Mouse (Mus musculus): ENCODE measurements at regions not wholly inside any gene's neighbourhood (a gene's known extent, or its start where the extent isn't known, plus 50 kb on each side); places are given as distances from the start of the nearest gene placed in this dataset.
A peak's percentile ranks its signal among the peaks of the same experiment; 100 is the strongest.

DNA sequence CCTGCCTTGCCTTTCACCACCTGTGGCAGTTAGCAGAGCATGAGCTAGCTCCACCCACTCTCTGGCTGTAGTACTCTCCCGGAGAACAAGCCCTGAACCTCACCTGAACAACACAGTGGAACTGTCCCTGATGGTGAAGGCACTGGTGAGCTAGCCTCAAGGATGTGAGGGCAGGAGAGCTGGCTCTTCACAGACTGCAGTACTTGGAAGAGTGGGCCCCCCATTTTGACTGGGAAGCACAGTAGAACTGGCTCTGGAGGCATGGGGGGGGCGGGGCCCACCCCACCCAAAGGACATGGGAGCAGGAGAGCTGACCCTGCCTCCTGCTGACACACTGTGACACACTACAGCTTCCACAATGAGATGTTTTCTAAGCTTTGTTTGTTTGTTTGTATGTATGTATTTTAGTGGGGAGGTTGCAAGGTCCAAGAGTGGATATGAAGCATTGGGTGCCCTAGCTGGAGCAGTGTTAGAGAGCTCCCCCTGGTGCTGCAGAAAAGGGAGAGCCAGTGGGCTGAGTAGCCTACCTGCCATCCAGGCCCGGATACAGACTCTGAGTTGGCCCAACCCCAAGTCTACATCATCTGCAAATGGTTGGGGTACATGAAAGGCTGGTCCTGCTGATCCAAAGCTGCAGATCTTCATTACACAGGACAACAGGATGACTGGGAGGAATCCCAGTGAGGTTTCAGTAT, 86.4 kb upstream of the Galnt15 start:
- DNase-seq = peak; percentile 55 to 63
- intact Hi-C loops (cut with DNase I) = loop anchor here (2.0 to 5.0 kb wide), 2 partner anchors 148 to 285 kb away; no protein-coding TSS in a partner anchor

DNA sequence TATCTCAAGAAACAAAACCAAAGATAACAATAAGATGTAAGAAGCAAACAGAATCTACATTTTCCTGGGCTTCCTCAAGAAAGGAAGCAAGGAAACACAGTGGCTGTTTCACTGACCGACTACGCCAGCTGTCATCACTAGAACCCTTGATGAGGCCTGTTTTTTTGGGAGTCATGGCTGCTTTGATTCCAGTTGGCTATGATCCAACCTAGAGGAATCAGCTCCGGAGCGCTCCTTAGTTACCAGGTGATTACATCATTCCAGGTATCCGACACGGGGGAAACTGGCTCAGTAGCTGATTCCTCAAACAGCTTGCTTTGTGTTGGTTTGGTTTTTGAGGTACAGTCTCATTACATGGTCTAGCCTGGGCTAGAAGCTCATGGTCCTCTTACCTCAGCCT, 84.1 kb upstream of the Galnt15 start:
- DNase-seq = no peak
- intact Hi-C loops (cut with DNase I) = loop anchor here (5.0 kb wide), 1 partner anchor 287 kb away; no protein-coding TSS in a partner anchor

DNA sequence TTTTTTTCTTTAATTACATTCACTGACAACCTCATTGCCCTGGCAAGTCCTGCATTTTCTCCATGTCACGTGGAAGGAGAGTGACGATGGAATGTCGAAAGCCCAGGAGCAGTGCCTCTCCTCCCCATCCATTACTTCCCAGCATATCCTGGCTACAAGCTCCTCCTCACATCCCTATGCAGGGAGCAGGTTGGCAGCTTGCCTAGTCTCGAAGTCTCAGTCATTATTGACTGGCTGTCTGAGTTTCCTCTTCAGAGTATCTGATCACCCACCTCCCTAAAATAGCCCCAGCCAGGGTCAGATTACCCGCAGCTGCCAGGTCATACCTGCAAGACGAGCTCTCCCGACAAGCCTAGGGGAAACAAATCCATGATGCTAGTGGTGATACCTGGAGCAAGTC, 83.7 kb upstream of the Galnt15 start:
- intact Hi-C loops (cut with DNase I) = no loop called here
- peak; percentile 61 to 66 for DNase-seq

DNA sequence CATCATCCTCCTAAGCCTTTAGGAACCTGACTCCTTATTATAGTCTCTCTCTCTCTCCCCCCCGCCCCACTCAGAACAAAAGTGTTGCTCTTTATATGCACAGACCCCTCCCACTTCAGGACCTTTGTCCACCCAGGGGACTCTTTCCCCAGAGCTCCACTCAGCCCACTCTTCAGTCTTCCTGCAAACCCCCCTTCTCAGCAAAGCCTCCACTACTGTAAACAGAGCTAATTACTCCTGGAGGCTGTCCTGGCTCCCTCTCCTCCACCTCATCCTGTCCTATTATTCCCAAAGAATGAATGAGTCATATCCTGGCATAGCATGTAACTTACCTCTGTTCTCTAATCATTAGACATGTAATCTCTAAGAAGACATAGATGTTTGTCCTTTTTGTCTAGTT, 82.8 kb upstream of the Galnt15 start:
- intact Hi-C loops (cut with DNase I) = no loop called here
- DNase-seq = no peak

DNA sequence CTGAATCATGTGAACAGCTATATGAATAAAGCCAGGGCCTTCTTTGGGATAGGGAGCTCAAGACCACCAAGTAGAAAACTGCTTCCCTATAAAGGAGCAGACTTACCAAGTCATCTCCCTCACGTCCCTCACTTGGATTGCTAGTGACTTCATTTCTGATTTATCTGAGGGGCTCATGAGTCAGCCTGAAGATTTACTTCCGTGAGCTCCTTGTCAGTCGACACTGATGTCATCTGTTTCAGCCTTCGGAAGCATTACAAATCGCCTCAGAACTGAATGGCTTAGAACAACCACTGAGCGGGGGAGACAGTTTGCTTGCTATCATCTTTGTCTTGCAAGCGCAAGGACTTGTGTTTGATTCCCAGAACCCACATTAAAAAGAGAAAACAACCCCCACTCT, 81.5 kb upstream of the Galnt15 start:
- intact Hi-C loops (cut with DNase I) = no loop called here
- no peak for DNase-seq

DNA sequence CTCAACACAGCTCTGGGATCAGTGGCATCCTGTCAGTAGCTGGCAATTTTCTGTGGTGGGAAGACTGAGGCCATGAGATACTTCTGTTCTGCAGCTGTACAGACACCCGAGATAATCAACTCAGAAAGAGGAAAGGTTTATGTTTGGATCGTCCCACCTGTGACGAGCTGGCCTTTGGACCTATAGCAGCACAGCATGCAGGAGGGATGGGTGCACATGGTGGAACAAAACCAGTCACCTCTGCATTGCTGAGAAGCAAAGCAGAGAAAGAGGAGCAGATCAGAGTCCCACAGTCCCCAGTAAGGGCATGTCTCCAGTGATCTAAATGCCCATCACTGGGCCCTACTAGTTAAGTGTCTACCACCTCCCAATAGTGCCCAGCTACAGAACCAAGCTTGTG, 76.9 kb upstream of the Galnt15 start:
- DNase-seq = no peak
- intact Hi-C loops (cut with DNase I) = no loop called here

DNA sequence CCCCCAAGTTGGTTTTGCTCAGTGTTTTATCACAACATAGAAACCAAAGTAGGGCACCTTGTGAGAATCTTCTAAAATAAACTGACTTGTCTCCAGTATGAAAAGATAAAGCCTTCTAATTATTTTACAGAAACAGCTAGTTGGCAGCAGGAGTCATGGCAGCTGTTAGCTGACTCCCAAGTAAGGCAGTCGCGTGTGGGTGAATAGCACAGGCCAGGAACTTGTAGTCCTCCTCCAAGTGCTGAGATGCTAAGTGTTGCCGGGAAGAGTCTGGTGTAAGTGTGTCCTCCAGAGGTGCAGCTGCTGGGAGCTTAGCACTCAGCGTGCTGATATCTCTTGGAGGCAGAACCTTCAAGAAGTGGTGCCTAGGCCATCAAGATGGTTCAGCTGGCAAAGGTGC, 75.0 kb upstream of the Galnt15 start:
- intact Hi-C loops (cut with DNase I) = no loop called here
- no peak for DNase-seq

DNA sequence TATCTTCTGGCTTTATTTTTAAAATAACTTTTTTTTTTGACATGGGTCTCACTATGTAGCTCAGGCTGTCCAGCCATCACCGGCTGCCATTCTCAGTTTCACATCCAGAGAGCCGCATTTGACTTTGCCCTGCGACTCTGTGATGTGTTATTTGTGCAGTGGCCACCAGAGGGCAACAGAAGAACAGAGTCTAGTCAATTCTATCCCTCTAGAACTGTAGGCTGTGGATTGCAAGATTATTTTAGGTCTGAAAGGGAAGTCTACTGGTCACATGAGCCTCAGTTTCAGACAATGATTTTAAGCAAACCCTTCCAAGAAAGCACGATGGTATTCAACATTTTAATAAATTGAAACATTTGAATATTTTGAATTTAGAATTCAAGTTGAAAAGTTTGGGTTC, 73.8 kb upstream of the Galnt15 start:
- intact Hi-C loops (cut with DNase I) = loop anchor here (1.0 kb wide), 2 partner anchors 77 to 122 kb away; no protein-coding TSS in a partner anchor
- DNase-seq = peak; percentile 86 to 92

DNA sequence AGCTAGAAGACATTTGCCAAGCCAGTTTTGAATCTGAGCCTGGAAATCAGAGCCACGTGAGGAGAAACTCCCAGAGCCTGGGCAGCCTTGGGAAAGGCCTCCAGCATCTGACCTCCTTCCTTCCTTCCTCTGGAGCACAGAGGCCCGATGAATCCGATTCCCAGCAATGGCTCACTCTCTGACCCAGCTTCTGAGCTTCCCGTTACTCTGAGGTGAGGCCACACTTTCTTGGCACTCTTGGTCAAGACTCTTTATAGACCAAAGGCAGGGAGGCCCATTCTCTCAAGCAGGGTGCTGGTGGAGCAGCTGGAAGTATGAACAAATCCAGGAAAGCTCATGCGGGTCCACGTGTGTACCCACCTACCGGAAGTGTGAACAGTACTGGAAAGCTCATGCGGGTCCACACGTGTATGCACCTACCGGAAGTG, 71.6 kb upstream of the Galnt15 start:
- intact Hi-C loops (cut with DNase I) = no loop called here
- DNase-seq = peak; percentile 37 to 40

DNA sequence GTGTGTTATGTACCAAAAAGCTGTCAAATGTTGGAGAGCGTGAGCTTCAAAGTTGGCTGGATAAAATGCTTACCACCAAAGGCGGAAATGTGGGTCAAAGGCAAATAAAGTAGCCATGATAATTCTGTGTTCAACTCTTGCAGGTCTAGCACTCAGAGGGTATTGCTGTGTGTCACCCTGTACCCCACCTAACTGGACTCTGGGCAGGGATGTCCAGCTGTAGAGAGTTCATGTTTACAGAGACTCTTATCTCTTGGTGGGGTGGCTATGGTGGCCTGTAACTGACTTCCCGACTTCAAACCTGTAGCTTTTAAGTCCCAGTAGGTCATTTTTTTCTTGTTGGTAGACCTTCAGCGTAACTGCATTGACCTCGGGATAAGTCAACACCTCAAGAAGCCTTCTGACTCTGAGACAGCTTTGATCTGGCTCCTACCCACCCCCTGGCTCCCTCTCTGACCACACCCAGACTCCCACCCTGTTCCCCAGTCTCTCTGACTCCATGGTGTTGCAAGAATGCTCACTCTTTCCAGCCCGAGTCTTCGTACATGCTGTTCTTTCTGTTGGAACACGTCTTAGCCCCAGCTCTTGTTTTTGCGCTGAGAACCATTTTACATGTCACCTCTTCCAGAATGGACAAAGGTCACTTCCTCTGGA, 68.5 kb upstream of the Galnt15 start:
- intact Hi-C loops (cut with DNase I) = no loop called here
- peak; percentile 37 to 55 for DNase-seq

DNA sequence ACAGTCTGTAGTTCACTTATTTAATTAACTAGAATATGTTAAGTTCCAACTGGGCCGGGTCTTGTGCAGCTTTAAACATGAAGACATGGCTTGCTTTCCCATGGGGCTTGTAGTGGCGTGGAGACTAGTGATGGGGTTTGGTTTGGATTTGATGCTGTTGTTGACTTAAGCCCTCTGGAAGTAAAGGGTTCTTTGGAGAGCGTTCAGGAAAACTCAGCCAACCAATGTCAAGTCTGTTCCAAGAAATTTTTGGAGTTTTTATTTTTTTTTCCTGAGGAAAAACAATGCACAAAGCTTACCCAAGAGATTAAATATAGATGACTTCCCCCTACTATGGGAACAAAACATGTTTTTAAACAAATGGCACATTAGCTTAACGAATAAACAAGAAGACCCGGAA, 67.3 kb upstream of the Galnt15 start:
- intact Hi-C loops (cut with DNase I) = no loop called here
- peak; percentile 57 to 59 for DNase-seq

DNA sequence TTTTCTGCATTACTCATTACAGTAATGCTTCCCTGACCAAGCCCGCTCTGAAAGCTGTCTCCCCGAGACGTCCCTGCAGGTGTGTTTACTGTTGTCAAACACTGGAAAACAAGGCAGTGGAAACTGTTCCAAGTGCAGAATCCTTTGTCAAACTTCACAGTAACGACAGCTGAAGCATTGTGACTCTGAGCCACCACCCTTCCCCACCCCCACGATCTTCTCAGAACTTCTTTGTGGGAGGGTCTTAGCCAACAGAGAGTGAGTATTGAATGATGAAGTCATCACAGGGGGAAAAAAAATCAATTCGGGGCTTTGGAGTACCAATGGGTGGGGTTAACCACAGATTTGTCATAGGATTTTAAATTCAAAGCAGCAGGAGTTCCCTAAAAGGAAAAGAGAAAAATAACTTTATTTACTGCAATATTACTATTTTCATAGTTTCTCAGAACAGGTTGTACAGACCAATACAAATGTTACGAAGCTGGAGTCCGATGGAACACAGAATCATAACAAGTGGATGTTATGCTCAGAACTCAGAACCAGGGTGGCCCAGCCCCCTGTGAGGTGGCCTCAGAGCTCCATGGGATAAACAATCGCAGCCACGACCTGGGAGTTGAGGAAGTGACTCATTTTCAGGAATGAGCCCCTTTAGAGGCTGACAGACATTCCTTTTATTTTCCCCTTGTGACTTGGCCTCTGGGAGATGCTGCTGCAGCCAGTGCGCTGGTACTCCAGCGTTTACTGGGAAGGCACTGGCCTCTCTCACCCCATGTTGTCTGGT, 65.5 kb upstream of the Galnt15 start:
- peak; percentile 41 to 51 for DNase-seq
- intact Hi-C loops (cut with DNase I) = loop anchor here (2.0 kb wide), 1 partner anchor 25 kb away; no protein-coding TSS in a partner anchor

DNA sequence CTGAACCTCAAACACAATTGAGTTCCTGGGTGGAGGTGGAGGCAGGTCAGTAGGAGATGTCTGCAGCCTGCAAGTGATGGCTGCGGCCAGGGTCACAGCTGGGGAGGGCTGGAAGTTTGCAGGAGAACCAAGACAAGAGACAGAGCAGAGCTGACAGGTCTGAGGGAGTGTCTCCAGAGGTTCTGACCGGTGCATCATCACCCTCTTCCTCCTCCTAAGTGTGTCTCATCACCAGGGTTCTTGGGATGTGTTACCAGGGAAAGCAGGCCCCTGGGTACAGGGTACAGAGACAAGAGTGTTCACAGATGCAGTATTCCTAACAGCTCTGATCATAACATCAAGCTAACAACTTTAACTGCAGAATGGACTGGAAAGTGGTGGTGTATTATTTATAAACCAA, 64.7 kb upstream of the Galnt15 start:
- DNase-seq = no peak
- intact Hi-C loops (cut with DNase I) = no loop called here

DNA sequence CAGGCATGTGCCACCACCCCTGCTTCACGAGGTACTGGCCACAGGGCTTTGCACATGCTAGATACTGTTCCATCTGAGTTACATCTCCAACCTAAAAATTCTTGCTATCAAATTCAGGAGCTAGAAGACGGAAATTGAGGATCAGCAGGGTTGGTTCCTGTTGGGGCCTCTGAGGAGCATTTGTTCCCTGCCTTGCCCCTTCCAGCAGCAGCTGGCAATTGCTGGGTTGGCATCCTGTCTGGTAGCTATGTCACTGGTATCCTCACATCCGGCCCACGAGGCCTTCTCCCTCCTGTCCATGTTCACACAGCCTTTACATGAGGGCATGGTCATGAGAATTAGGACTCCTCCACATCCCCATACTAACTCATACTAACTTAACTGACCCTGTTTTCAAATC, 64.0 kb upstream of the Galnt15 start:
- intact Hi-C loops (cut with DNase I) = no loop called here
- no peak for DNase-seq

DNA sequence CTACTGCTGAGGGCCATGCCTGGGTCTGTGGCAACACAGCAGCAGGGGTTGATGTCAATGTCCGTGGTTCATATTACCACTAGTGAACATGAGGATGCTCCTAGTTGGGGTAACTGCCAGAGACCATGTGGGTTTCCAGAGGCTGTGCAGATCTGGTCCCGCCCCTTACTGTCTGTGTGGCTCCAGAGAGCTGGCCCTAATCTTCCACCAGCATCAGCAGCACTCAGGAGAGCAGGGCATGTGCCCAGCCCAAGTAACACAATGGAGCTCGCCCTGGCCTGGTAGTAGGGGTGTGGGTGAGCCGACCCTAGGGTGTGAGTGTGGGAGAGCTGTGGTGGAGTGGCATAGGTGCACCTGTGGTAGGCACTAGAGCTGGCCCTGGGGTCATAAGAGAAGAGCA, 59.3 kb upstream of the Galnt15 start:
- no peak for DNase-seq
- intact Hi-C loops (cut with DNase I) = no loop called here

DNA sequence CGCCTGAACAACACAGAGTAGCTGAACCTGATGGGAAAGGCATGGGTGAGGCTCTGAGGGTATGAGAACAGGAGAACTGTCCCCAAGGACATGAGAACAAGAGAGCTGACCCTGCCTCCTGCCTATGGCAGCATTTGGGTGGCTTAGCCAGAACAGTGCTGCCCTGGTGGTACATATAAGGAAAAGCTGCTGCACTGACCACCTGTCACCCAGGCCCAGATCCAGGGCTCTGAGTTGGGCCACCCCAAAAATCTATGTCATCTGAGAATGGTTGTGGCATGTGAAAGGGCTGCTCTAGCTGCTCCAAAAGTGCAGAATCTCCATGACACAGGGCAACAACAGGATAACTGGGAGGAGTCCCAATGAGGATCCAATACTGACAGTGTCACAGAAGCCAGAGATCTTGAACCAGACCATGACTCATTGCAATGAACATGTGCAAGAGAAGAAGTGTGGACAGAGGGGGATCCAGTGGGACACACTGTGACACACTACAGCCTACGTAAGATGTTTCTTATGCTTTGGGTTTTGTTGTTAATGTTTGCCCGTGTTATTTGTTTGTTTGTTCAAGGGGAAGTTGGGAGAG, 58.5 kb upstream of the Galnt15 start:
- intact Hi-C loops (cut with DNase I) = no loop called here
- DNase-seq = no peak

DNA sequence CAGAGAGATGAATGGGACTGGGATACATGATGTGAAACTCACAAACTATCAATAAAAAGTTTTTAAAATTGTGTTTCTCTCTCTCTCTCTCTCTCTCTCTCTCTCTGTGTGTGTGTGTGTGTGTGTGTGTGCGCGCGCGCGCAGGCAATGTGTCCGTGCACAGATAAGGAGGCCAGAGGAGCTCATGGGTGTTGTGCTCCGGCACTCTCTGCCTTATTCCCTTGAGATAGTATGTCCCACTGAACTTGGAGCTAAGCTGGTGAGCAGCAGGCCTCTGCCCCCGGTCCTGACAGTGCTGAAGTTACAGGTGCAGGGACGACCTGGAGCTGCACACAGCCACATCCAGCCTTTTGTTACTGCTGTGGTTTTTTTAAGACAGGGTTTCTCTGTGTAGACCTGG, 57.9 kb upstream of the Galnt15 start:
- intact Hi-C loops (cut with DNase I) = no loop called here
- no peak for DNase-seq

DNA sequence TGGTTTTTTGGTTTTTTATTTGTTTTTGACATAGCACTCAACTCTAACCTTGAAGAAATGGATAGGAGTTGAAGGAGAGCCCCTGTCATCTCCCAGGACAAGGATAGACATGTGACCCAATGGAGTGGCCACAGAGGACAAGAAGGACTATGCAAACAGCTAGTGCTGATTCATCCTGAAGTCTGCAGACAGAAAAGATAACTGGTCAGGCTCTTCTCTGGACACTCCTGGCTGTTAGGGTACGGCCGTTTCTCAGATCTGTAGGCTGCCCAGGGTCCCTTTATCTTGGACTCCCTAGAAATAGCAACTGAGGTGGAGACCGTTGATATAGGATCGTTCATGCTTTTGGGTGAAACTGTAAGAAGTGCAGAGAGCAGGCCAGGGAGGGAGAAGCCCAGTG, 55.1 kb upstream of the Galnt15 start:
- intact Hi-C loops (cut with DNase I) = no loop called here

DNA sequence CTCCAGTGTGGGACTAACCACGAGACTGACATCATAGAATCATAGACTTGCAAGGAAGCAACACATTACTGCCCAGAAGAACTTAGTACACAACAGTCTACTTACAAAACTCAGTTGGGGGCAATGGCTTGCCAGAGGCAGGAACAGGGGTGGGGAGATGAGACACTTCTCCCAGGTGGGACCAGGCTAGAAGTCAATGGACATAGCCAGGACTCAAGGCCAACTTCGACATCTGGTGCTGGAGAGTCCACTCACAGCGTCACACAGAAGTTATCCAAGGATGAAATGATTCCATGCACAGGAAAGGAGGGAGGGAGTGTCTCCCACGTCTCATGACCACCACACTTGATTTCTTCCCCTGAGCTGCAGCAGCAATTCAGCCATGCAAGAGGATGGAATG, 50.6 kb upstream of the Galnt15 start:
- no peak for DNase-seq
- intact Hi-C loops (cut with DNase I) = no loop called here

More for the DNA sequence above, 55.1 kb upstream of the Galnt15 start:
- no peak for DNase-seq

DNA sequence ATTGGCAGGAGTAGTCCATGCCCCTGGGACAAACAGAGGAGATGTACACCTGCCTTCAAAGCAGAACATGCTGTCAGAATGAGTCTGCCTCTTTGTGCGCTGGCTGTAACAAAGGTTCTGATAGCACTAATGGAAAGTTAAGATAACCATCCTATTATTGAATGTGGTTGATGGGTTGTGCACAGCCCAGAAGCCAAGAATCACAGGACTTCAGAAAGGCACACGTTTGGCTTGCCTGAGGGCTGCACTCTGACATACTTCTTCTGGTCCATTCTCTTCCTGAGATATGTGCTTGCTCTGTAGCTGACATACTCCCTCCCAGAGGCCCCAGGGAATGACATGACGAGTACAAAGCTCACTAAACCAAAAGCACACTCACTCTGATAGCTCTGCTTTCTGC, 50.1 kb upstream of the Galnt15 start:
- intact Hi-C loops (cut with DNase I) = no loop called here
- no peak for DNase-seq

All from heart, postnatal 14 days (tissue).